21 mouse cellular contexts compared by ENCODE assay signal in the genomic region with DNA sequence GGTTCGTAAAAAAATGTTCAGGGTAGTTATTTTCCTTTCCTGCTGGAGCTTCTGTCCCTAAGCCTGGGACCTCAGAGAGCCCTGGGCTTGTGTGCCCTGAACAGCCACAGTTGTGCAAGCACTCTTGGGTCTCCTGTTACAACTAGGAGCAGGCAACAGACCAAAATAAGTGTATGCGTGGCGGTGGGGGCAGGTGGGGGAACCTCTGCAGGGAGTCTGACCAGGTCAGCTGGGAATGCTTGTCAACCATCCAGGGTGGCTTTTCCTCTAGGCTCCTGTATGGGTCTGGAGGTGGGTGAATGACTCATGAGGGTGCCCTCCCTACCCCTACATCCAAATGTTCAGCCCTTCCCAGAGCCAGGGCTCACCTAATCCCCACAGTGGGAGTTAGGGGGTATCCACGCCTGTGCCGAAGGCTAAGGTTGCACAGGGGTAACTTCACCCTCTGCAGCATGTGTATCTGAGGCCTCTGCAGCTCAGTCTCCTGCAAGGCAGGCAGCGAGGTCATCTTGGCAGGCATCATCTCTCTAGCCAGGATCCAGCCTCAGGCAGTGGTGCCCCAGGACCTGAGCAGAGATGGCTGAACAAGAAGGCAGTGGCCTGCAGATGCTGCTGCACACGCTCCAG. TPM values are rescaled to one million over a fixed set of nuclear protein-coding genes. Genes with fewer than 3 reads are reported as not detected.
DNase-seq lines count a peak whose midpoint lies in the region; ATAC-seq and TF ChIP-seq lines count a peak whose summit lies in the region.
"Had no signal": no experiment of that assay in that cellular context is flagged by ENCODE, and none has a peak within 500 bp of the region (broad histone marks: within the 10 kb centered on the region; RNA-seq: fewer than 3 reads in every experiment).

A gene (plus strand): TSS at position 577 of the 627 bp plus-strand sequence.

- no peak for TF ChIP-seq CTCF in intestine, postnatal 0 days (IDR thresholded peaks at IDR 0.05; ENCODE audit: low read depth)
- no peak for TF ChIP-seq CTCF in thymus, adult 2 months (IDR thresholded peaks at IDR 0.05; ENCODE audit: borderline replicate concordance, control insufficient read depth, extremely low read depth, insufficient read depth, low read length, poor library complexity)

- no peak within 1 kb of the TSS for H3K4me3 ChIP-seq in intestine, embryonic 14.5 days (ENCODE audit: low read depth, low read length)
- no peak within 1 kb of the TSS for H3K4me3 ChIP-seq in intestine, postnatal 0 days (ENCODE audit: low read depth, low read length)
- no peak within 1 kb of the TSS for H3K4me3 ChIP-seq in thymus, adult 2 months (ENCODE audit: control insufficient read depth, insufficient read depth, low read length)
- H3K4me3 ChIP-seq: heart, embryonic 12.5 days; neural tube, embryonic 12.5 days had no signal

- no peaks in the 10 kb centered on the region for H3K27me3 ChIP-seq in intestine, embryonic 14.5 days (replicated peaks; ENCODE audit: control insufficient read depth, insufficient read depth, low read length)
- H3K27me3 ChIP-seq in intestine, postnatal 0 days (replicated peaks; ENCODE audit: control insufficient read depth, insufficient read depth, low read length) = no peaks in the 10 kb centered on the region
- no peaks in the 10 kb centered on the region for H3K27me3 ChIP-seq in thymus, adult 2 months (ENCODE audit: control insufficient read depth, insufficient read depth, low read length)
- H3K27me3 ChIP-seq: heart, embryonic 12.5 days; neural tube, embryonic 12.5 days had no signal

- no peaks in the 10 kb centered on the region for H3K9me3 ChIP-seq in intestine, embryonic 14.5 days (ENCODE audit: control insufficient read depth, low read length)
- H3K9me3 ChIP-seq in intestine, postnatal 0 days (ENCODE audit: control insufficient read depth) = no peaks in the 10 kb centered on the region
- H3K9me3 ChIP-seq: heart, embryonic 12.5 days; neural tube, embryonic 12.5 days had no signal

- no peak for TF ChIP-seq POLR2A in thymus, adult 2 months (IDR thresholded peaks at IDR 0.05; ENCODE audit: control insufficient read depth, extremely low read depth, insufficient read depth, low read length, poor library complexity)

- WGBS in intestine, embryonic 14.5 days = 53% methylated on average over 7 of the region's 7 CpGs
- WGBS in intestine, postnatal 0 days = 48% methylated on average over 7 of the region's 7 CpGs
- WGBS in thymus, adult 2 months = 58% methylated on average over 7 of the region's 7 CpGs

- peak; percentile 45 for DNase-seq in intestine, embryonic 14.5 days (ENCODE audit: low spot score)
- DNase-seq in thymus, adult 2 months = no peak
- DNase-seq in thymus, postnatal 25 days = no peak
- peak; percentile 82 for DNase-seq in gastrocnemius, postnatal 25 days
- DNase-seq in right cerebral cortex, postnatal 14 days = no peak
- DNase-seq: adrenal gland, postnatal 10 days; cerebellum, adult 18-20 months; cerebellum, postnatal 36 days; forebrain, postnatal 0 days; heart, postnatal 36 days; kidney, adult 11 months; kidney, postnatal 14 days; layer of hippocampus, adult 9-11 months had no signal

- no peak within 1 kb of the TSS for H3K4me2 ChIP-seq in intestine, embryonic 14.5 days (ENCODE audit: low read length)
- H3K4me2 ChIP-seq in intestine, postnatal 0 days (replicated peaks; ENCODE audit: low read depth) = no peak within 1 kb of the TSS
- H3K4me2 ChIP-seq: heart, embryonic 12.5 days; neural tube, embryonic 12.5 days had no signal

- no peak within 1 kb of the TSS for H3K27ac ChIP-seq in intestine, embryonic 14.5 days (ENCODE audit: low read depth)
- no peak within 1 kb of the TSS for H3K27ac ChIP-seq in intestine, postnatal 0 days (ENCODE audit: low read depth, low read length)
- H3K27ac ChIP-seq in thymus, adult 2 months (ENCODE audit: control insufficient read depth, insufficient read depth, low read length) = peak within 1 kb of the TSS; percentile 9; the same call in 1 of the 2 replicates
- H3K27ac ChIP-seq: macrophage; neural tube, embryonic 12.5 days had no signal

- no peak within 1 kb of the TSS for H3K9ac ChIP-seq in intestine, embryonic 14.5 days (ENCODE audit: low read length)
- no peak within 1 kb of the TSS for H3K9ac ChIP-seq in intestine, postnatal 0 days (ENCODE audit: low read depth, low read length)
- H3K9ac ChIP-seq: forebrain, postnatal 0 days; heart, embryonic 12.5 days; neural tube, embryonic 12.5 days had no signal

- H3K36me3 ChIP-seq in intestine, embryonic 14.5 days (ENCODE audit: control insufficient read depth, insufficient read depth, low read length) = no peaks in the 10 kb centered on the region
- H3K36me3 ChIP-seq in intestine, postnatal 0 days (ENCODE audit: control insufficient read depth, insufficient read depth) = no peaks in the 10 kb centered on the region
- H3K36me3 ChIP-seq in thymus, adult 2 months (ENCODE audit: control insufficient read depth, insufficient read depth, low read length) = no peaks in the 10 kb centered on the region
- H3K36me3 ChIP-seq: heart, embryonic 12.5 days; neural tube, embryonic 12.5 days had no signal

- ATAC-seq in intestine, embryonic 14.5 days (replicated peaks; ENCODE audit: low FRiP score, low TSS enrichment, low read depth) = no peak; the same call in 1 of the 2 replicates
- no peak for ATAC-seq in intestine, postnatal 0 days
- no peak for ATAC-seq in erythroid progenitor cell, adult 5-6 weeks (replicated peaks; ENCODE audit: low FRiP score, poor library complexity, severe bottlenecking)
- ATAC-seq: forebrain, postnatal 0 days had no signal

- no peaks in the 10 kb centered on the region for H3K4me1 ChIP-seq in intestine, embryonic 14.5 days (replicated peaks; ENCODE audit: control insufficient read depth, insufficient read depth, low read length)
- no peaks in the 10 kb centered on the region for H3K4me1 ChIP-seq in intestine, postnatal 0 days (replicated peaks; ENCODE audit: control insufficient read depth, insufficient read depth, low read length)
- H3K4me1 ChIP-seq in thymus, adult 2 months (replicated peaks; ENCODE audit: control insufficient read depth, insufficient read depth, low read length) = peaks cover 8% of the 10 kb centered on the region
- H3K4me1 ChIP-seq: heart, embryonic 12.5 days; neural tube, embryonic 12.5 days had no signal

RNA-seq across cellular contexts. Expression of the gene that starts here (rescaled TPM):
- not detected in 2 replicates for polyA plus RNA-seq in intestine, embryonic 14.5 days (2014; fragmentation: Nextera tagmentation; extraction: Ambion mirVana)
- polyA plus RNA-seq in intestine, postnatal 0 days (2015; fragmentation: Nextera tagmentation; extraction: Ambion mirVana) = not detected in 2 replicates
- polyA plus RNA-seq in thymus, adult 2 months (2012; rRNA removed) = 0.08 TPM in 2 replicates
- 10 to 100 TPM; 19.1 to 35.4 TPM for total RNA-seq in gastrocnemius, postnatal 25 days (2021)
- total RNA-seq in erythroid progenitor cell, adult 5-6 weeks (2015; ENCODE audit: low replicate concordance) = 0.42 and 1.1 TPM in 2 replicates
- total RNA-seq in erythroid progenitor cell, adult 5-6 weeks (2017; ENCODE audit: low replicate concordance) = 1.1 TPM in 1 of 2 replicates, not detected in the other
- total RNA-seq: liver, adult 2 months had no signal
- polyA plus RNA-seq: C2C12; heart, embryonic 12.5 days; liver, adult 2 months; macrophage; stomach, embryonic 16.5 days had no signal

Comparison
In these comparisons a context has a peak if more than half of its experiments do, and no peak if none do; other contexts are left out.
1. RNA of the gene that starts here (total RNA-seq): 19.1 to 35.4 TPM in gastrocnemius, postnatal 25 days; 0.42 to 1.1 TPM in erythroid progenitor cell, adult 5-6 weeks; every median in the first group is over 4 times any median in the second.
2. Peak in DNase-seq in intestine, embryonic 14.5 days; RNA of the gene not detected or under 1 TPM.